Mouse (Mus musculus) hindbrain, embryonic 16.5 days (tissue): ENCODE measurements around the gene Ndst2. TPM values are rescaled to one million over a fixed set of nuclear protein-coding genes. Genes with fewer than 3 reads are reported as not detected.

Experiments
- ATAC-seq: fragments of 200-750 bp; cut with Nextera tagmentation; 2 replicates; pipeline ENCODE4 v1.8.0; 2017; ENCODE audit warnings: moderate TSS enrichment, moderate library complexity
- H3K27ac ChIP-seq: fragments of 300-500 bp; sonication (generic); 2 replicates; pipeline ENCODE4 v1.5.1; 2014; ENCODE audit warnings: low read depth, mild to moderate bottlenecking, control low read depth, low read length, moderate library complexity
- H3K27me3 ChIP-seq: fragments of 300-500 bp; sonication (generic); replicated peaks from 2 replicates; pipeline ENCODE4 v1.6.1; 2014; ENCODE audit warnings: low read length; ENCODE audit not compliant: control insufficient read depth, insufficient read depth
- H3K36me3 ChIP-seq: fragments of 300-500 bp; sonication (generic); 2 replicates; pipeline ENCODE4 v1.6.1; 2014; ENCODE audit warnings: mild to moderate bottlenecking, low read length, moderate library complexity, mixed read lengths; ENCODE audit not compliant: control insufficient read depth, insufficient read depth
- H3K4me1 ChIP-seq: fragments of 300-500 bp; sonication (generic); 2 replicates; pipeline ENCODE4 v1.6.1; 2014; ENCODE audit warnings: low read depth, low read length; ENCODE audit not compliant: control insufficient read depth, insufficient read depth
- H3K4me2 ChIP-seq: fragments of 300-500 bp; sonication (generic); 2 replicates; pipeline ENCODE4 v1.6.1; 2014; ENCODE audit warnings: mild to moderate bottlenecking, low read length, control low read depth, moderate library complexity
- H3K4me3 ChIP-seq: fragments of 300-500 bp; sonication (generic); 2 replicates; pipeline ENCODE4 v1.5.1; 2014; ENCODE audit warnings: mild to moderate bottlenecking, low read length, control low read depth, moderate library complexity
- H3K9ac ChIP-seq: fragments of 300-500 bp; sonication (generic); 2 replicates; pipeline ENCODE4 v1.6.1; 2014; ENCODE audit warnings: low read depth, mild to moderate bottlenecking, control low read depth, low read length, moderate library complexity
- H3K9me3 ChIP-seq: fragments of 300-500 bp; sonication (generic); 2 replicates; pipeline ENCODE4 v1.6.1; 2014; ENCODE audit warnings: mild to moderate bottlenecking, low read length, moderate library complexity; ENCODE audit not compliant: control insufficient read depth
- WGBS: fragments of 180-500 bp; shearing (Covaris S2); extraction: QIAGEN DNeasy Blood & Tissue Kit; methylation state at CpG from one replicate; pipeline ENCODE4 v1.1.7; 2014; 5-methylcytosine and 5-hydroxymethylcytosine counted together
- polyA plus RNA-seq: library from polyadenylated mRNA; unstranded; fragments of >200 nt; fragmentation: Nextera tagmentation; extraction: Ambion mirVana; gene quantifications from 2 replicates; pipeline ENCODE4 v1.2.1, GENCODE M21; 2015

Gene Ndst2
- polyA plus RNA-seq, 1 experiment from 2014 or later: 16.7 TPM

DNA sequence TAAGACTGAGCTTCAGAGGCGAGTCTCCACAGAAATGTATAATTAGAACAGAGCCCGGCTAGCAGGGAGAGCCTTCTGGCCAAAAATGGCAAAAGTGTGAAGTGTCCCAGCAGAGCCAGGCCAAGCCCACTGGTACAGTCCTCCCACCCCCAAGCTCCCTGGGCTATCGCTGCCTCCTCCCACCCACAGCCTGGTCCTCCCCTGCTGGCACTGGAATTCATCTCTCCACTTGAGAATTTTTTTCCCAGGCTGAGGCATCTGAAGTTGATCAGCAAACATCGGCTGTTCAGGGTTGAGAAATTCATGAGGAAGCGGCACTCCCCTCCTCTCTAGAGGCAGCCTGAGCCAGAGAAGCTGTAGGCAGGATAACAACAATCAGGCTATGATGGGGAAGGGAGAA, 34.2 kb upstream of the Ndst2 start:
- 68% methylated on average over 5 of the region's 5 CpGs for WGBS
- peaks cover 28% of the 10 kb centered on the region for H3K36me3 ChIP-seq
- ATAC-seq: no peak
- H3K27ac ChIP-seq: no peak overlapping the region
- H3K27me3 ChIP-seq: no peaks in the 10 kb centered on the region
- peaks cover 4% of the 10 kb centered on the region for H3K4me1 ChIP-seq
- H3K9me3 ChIP-seq: no peaks in the 10 kb centered on the region
- H3K4me3 ChIP-seq: no peak overlapping the region
- H3K4me2 ChIP-seq: no peak overlapping the region
- no peak overlapping the region for H3K9ac ChIP-seq

DNA sequence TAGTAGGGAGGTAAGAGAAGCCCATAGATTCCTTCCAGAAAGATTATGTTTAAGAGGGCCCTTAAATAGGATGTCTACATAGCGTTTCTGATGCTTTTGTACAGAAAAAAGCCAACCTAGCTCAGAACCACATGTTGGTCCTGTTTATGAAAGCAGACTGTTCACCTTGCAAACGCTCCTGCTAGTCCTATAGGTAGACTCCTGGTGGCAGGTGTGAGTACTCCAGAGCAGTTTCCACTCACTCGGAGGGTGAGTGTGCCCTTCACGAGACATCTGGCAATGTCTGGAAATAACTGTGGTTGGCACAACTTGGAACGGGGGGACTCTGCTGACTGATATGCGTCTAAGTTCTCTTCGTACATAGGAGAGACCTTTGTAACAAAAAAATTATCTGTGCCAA, 33.6 kb upstream of the Ndst2 start:
- H3K4me3 ChIP-seq: no peak overlapping the region
- 92% methylated on average over 7 of the region's 7 CpGs for WGBS
- H3K36me3 ChIP-seq: peaks cover 28% of the 10 kb centered on the region
- ATAC-seq: no peak
- H3K9me3 ChIP-seq: no peaks in the 10 kb centered on the region
- H3K4me2 ChIP-seq: no peak overlapping the region
- H3K27me3 ChIP-seq: no peaks in the 10 kb centered on the region
- H3K4me1 ChIP-seq: no peaks in the 10 kb centered on the region; the same call in none of the 2 replicates
- no peak overlapping the region for H3K9ac ChIP-seq
- no peak overlapping the region for H3K27ac ChIP-seq

DNA sequence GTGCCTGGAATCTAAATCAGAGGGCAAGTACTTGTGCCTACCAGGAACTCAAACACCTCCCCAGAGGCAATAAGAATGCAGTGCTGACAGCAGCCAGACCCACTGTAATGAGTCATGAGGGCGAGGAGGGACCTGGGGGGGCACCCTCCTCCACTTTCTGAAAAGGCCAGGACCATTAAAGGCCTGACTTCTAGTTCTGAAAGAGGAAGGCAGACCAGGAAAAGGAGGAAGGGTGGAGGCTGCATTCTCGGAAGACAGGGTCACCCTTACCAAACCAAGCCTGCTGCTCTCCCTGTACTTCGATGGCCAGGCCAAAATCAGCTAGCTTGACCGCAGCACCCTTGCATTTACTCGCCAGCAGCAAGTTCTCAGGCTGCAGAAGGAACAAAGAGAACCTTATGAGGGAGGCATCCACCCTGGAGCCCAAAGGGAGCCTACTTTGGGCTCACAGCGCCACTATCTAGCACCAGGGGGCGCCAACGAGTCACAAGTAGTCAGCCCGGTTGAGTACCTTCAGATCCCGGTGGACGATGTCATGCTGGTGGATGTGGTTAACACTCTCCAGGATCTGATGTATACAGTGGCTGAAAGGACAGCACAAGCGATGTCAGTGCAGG, 31.4 kb upstream of the Ndst2 start:
- ATAC-seq: peak; percentile 73
- peaks cover 33% of the 10 kb centered on the region for H3K36me3 ChIP-seq

DNA sequence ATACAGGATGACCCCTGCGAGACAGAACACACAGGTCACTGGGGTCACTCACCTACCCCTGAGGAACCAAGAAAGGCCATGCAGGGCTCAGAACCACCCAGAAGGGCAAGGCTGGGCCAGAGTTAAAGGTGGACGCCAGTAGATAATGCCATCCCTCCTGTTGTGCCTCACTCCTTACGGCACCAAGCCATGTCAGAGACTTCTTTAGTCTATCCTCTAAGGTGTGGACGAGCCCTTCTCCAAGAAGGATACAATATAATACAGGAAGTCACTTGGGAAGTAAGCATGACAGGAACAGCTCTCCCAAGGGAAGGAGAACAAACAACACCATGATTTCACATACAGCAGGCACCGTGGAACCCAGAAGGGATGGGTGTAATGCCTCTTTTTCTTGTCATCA, 30.6 kb upstream of the Ndst2 start:
- Histone ChIP-seq H3K4me2 (no peak overlapping the region), H3K27ac (no peak overlapping the region; the same call in 1 of the 2 replicates), H3K4me3 (no peak overlapping the region), H3K9me3 (no peaks in the 10 kb centered on the region), H3K27me3 (no peaks in the 10 kb centered on the region), H3K36me3 (peaks cover 37% of the 10 kb centered on the region), H3K9ac (no peak overlapping the region), H3K4me1 (no peaks in the 10 kb centered on the region; the same call in 1 of the 2 replicates)
- WGBS: 89% methylated on average over 5 of the region's 5 CpGs
- ATAC-seq: no peak

More for the DNA sequence above, 31.4 kb upstream of the Ndst2 start:
- Histone ChIP-seq H3K27ac (peak overlapping the region; percentile 24), H3K9ac (no peak overlapping the region), H3K4me3 (no peak overlapping the region), H3K4me1 (no peaks in the 10 kb centered on the region; the same call in 1 of the 2 replicates), H3K4me2 (no peak overlapping the region), H3K27me3 (no peaks in the 10 kb centered on the region), H3K9me3 (no peaks in the 10 kb centered on the region)
- 25% methylated on average over 12 of the region's 12 CpGs for WGBS

DNA sequence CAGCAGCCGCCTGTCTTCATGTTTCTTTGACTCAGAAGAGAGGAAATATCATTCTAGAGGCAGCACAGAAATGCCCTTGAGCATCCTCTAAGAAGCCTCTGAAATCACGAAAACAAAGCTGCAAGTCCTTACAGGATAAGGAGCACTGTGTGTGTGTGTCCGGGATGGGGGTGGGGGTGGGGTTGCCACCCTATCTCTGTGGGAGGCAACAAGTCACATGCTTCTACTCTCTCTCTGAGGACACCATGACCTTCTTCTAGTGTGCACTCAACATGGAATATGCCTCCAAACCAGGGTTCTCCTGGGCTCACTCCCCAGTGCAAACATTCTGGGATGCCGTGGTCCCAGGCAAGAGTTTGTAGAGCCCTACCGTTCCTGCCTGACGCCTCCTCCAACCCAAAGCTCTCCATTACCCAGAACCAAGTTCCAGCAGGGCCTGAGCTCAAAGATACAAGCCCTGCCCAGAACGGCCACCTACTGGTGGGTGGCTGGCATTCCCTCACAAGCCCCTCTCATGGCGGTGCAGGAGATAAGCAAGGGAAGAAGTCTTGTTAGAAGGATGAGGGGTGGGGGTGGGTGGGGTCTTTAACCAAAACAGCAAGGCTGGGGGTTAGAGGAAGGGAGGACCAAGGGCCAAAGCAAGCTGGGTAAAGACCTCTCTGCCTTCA, 24.5 kb upstream of the Ndst2 start:
- Histone ChIP-seq H3K4me3 (no peak overlapping the region), H3K27ac (no peak overlapping the region), H3K9me3 (no peaks in the 10 kb centered on the region), H3K4me2 (no peak overlapping the region), H3K36me3 (peaks cover 45% of the 10 kb centered on the region), H3K27me3 (no peaks in the 10 kb centered on the region), H3K4me1 (no peaks in the 10 kb centered on the region), H3K9ac (no peak overlapping the region)
- no peak for ATAC-seq
- WGBS: 93% methylated on average over 8 of the region's 8 CpGs

DNA sequence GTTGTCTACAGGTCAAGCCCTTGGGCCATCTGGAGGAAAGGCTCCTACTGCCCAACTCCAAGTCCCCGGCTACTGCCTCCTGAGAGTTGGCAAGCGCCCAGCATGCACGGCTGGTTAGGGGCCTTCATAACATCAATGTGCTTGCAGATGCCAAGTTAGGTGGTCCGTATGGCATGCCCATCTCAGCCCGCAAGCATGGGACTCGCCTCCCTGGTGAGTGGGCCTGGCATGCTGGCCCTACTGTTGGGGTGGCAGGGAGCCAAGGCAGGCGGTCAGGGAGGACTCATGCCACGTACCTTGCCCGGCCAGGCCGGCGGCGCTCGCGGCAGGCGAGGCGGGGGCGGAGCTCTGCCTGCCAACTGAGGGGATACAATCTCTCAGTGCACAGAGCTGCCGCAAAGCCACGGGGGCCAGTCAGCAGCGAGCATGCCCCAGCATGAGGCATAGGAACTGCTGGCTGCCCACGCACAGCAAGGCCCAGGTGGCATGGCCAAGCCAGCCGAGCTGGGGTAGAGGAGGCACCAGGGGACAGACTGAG, 23.1 kb upstream of the Ndst2 start:
- H3K9ac ChIP-seq: no peak overlapping the region
- 90% methylated on average over 22 of the region's 22 CpGs for WGBS
- H3K9me3 ChIP-seq: no peaks in the 10 kb centered on the region
- H3K4me1 ChIP-seq: no peaks in the 10 kb centered on the region
- 0 out of 2 replicates have a peak, but pooled peaks have one; percentile 40 for ATAC-seq
- no peak overlapping the region for H3K4me2 ChIP-seq
- H3K27ac ChIP-seq: no peak overlapping the region
- no peak overlapping the region for H3K4me3 ChIP-seq
- H3K27me3 ChIP-seq: no peaks in the 10 kb centered on the region
- peaks cover 43% of the 10 kb centered on the region for H3K36me3 ChIP-seq

DNA sequence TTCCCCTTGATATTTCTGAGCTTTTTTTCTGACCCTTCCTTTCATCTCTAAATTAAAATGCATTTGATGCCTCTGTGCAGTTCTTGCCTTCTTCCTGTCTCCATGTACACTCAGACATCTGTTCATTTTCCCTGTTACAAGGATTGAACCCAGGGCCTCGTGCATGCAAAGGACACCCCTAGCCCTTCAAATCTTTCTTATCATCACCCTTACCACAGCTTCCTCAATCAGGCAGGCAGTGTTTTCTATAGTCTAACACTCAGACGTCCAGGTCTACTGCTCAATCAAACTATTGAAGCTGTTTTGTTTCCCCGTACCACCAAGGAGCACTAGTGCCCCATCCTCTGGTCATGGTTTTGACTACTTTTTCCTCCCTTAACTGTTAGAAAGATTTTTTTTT, 19.4 kb upstream of the Ndst2 start:
- Histone ChIP-seq H3K4me1 (no peaks in the 10 kb centered on the region), H3K27me3 (no peaks in the 10 kb centered on the region), H3K4me3 (no peak overlapping the region), H3K27ac (no peak overlapping the region), H3K9me3 (no peaks in the 10 kb centered on the region), H3K4me2 (no peak overlapping the region), H3K9ac (no peak overlapping the region), H3K36me3 (peaks cover 18% of the 10 kb centered on the region)
- 79% methylated on average over 3 of the region's 3 CpGs for WGBS
- ATAC-seq: no peak

DNA sequence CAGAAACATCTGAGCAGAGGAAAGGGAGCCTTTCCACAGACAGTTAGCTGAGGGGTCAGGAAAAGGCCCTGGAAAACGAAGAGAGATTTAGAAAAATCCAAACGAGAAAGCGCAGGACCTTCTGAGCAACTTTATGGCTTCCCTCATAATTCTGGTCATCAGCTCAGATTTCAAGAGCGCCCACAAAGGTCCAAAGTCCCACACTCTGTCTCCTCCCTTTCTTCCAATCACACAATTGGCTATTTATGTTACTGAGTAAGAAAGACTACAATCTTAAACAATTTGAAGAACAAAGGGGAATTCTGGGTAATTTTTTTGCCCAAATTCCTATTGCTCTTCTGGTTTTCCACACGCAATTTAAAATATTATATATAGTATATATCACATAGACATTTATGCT, 16.1 kb upstream of the Ndst2 start:
- Histone ChIP-seq H3K27me3 (no peaks in the 10 kb centered on the region), H3K27ac (no peak overlapping the region), H3K36me3 (peaks cover 6% of the 10 kb centered on the region), H3K4me3 (no peak overlapping the region), H3K4me1 (no peaks in the 10 kb centered on the region), H3K4me2 (no peak overlapping the region), H3K9ac (no peak overlapping the region), H3K9me3 (no peaks in the 10 kb centered on the region)
- WGBS: 92% methylated on average over 5 of the region's 5 CpGs
- no peak for ATAC-seq

DNA sequence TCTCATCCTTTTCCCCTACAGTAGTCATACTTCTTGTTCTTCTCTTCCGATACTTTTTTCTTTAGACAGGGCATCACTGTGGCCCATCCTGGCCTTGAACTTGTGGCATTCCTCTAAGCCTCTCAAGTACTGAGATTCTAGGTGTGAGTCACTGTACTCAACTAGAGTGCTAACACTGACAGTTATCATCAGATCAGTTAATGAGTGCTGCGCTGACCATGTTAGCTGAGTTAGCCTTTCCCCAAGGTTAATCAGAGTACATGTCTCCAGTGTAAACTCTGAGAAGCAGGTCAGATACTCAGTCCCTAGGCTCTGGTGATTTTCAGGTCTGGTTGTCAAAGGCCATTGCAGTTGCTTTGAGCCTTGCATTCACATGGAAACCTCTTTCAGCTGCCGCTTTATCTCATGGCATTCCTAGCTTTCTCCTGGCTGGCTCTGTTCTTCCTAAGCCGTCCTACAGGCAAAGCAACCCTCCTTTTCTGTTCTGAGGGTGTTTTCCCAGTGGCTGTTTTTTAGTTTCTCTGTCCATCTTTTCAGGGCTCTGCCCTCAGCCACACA, 15.2 kb upstream of the Ndst2 start:
- no peak for ATAC-seq

More for the DNA sequence above, 15.2 kb upstream of the Ndst2 start:
- Histone ChIP-seq H3K27me3 (no peaks in the 10 kb centered on the region), H3K9me3 (no peaks in the 10 kb centered on the region), H3K4me1 (no peaks in the 10 kb centered on the region), H3K36me3 (peaks cover 3% of the 10 kb centered on the region; the same call in 1 of the 2 replicates), H3K27ac (no peak overlapping the region), H3K4me3 (no peak overlapping the region), H3K4me2 (no peak overlapping the region), H3K9ac (no peak overlapping the region)
- WGBS: 83% methylated on average over 4 of the region's 4 CpGs
